Mouse (Mus musculus) small intestine, adult 2 months (tissue): Measurements from ENCODE around the gene Gpsm3.

Experiments used
- CTCF ChIP-seq: fragments of 200-500 bp; IDR thresholded peaks from 2 replicates; pipeline ENCODE4 v1.5.1; 2012; ENCODE audit warnings: low read depth, mild to moderate bottlenecking, control low read depth, inconsistent platforms, low read length, moderate library complexity, mixed read lengths; ENCODE audit not compliant: insufficient replicate concordance, insufficient read length; ENCODE audit errors: extremely low read depth
- POLR2A ChIP-seq: fragments of 200-500 bp; IDR thresholded peaks from 2 replicates; pipeline ENCODE4 v1.6.1; 2012; ENCODE audit warnings: low read depth, mild to moderate bottlenecking, control low read depth, inconsistent platforms, low read length, moderate library complexity

DNA sequence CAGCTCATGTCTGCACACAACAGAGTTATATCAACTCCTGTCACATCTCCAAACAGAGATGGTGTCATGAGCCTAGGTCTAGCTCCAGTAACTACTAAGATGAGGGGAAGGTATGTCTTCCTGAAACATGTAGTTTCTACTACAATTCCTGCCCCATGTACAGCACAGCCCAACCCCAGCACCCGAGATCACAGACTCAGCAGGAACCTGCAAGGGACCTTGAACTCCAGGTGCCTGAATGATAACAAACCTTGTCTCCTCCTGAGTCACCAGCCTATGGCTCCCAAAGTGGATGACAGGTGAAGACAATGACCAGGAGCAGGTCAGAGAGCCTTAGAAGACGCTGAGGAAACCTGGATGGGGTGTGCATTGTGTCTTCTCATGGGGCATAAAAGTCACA is 39.8 kb upstream of the Gpsm3 start:
- no peak for TF ChIP-seq CTCF
- no peak for TF ChIP-seq POLR2A
